Mouse (Mus musculus): ENCODE results near the gene Rcan1. TPM values are rescaled to one million over a fixed set of nuclear protein-coding genes. Genes with fewer than 3 reads are reported as not detected.
"Not testable (repeated sequence)": the region's sequence is repeated elsewhere in the genome, so short reads cannot be mapped to it uniquely, and the experiment has no call there.

The Rcan1 gene
- 40.3 and 41.8 TPM in 2 replicates for polyA plus RNA-seq (2015; fragmentation: Nextera tagmentation; extraction: Ambion mirVana)

GRCm38 (mm10) chr16:92470706-92471105 is at the start of gene Rcan1:
Gene Rcan1 (minus strand): TSS chr16:92470867.
- Histone ChIP-seq H3K4me3 (replicated peaks) (no peak within 1 kb of the TSS), H3K9me3 (replicated peaks) (no peaks in the 10 kb centered on the region)

GRCm38 (mm10) chr16:92519820-92520492 is 49.3 kb upstream of the Rcan1 start:
- H3K27ac ChIP-seq (replicated peaks) = no peak overlapping the region

More at GRCm38 (mm10) chr16:92470706-92471105, at the start of gene Rcan1:
- no peak within 1 kb of the TSS for H3K4me2 ChIP-seq (replicated peaks)
- H3K27me3 ChIP-seq = no peaks in the 10 kb centered on the region
- no peaks in the 10 kb centered on the region for H3K36me3 ChIP-seq
- H3K27ac ChIP-seq (replicated peaks) = no peak within 1 kb of the TSS
- ATAC-seq (ENCODE audit: insufficient number of reproducible peaks, low FRiP score, low TSS enrichment, low read depth) = no peak
- 0 out of 2 replicates have a peak, but pooled peaks cover 6% of the 10 kb centered on the region for H3K4me1 ChIP-seq
- no peak within 1 kb of the TSS for H3K9ac ChIP-seq
- 62% methylated on average over 6 of the region's 6 CpGs for WGBS

GRCm38 (mm10) chr16:92518718-92519117 is 48.1 kb upstream of the Rcan1 start:
- Histone ChIP-seq H3K27ac (replicated peaks) (no peak overlapping the region), H3K4me3 (replicated peaks) (no peak overlapping the region), H3K4me1 (no peaks in the 10 kb centered on the region), H3K4me2 (replicated peaks) (no peak overlapping the region), H3K27me3 (0 out of 2 replicates have a peak, but pooled peaks cover 4% of the 10 kb centered on the region), H3K36me3 (no peaks in the 10 kb centered on the region), H3K9me3 (replicated peaks) (no peaks in the 10 kb centered on the region), H3K9ac (no peak overlapping the region)
- WGBS = 50% methylated on average over 4 of the region's 4 CpGs
- ATAC-seq (ENCODE audit: insufficient number of reproducible peaks, low FRiP score, low TSS enrichment, low read depth) = no peak

More at GRCm38 (mm10) chr16:92519820-92520492, 49.3 kb upstream of the Rcan1 start:
- no peaks in the 10 kb centered on the region for H3K4me1 ChIP-seq
- H3K9me3 ChIP-seq (replicated peaks) = no peaks in the 10 kb centered on the region
- H3K4me3 ChIP-seq (replicated peaks) = no peak overlapping the region
- H3K9ac ChIP-seq = no peak overlapping the region
- no peaks in the 10 kb centered on the region for H3K36me3 ChIP-seq
- ATAC-seq (ENCODE audit: insufficient number of reproducible peaks, low FRiP score, low TSS enrichment, low read depth) = no peak
- no peaks in the 10 kb centered on the region for H3K27me3 ChIP-seq
- no peak overlapping the region for H3K4me2 ChIP-seq (replicated peaks)
- WGBS = 48% methylated on average over 13 of the region's 13 CpGs

- H3K4me3 ChIP-seq (replicated peaks) = no peak overlapping the region
- H3K4me1 ChIP-seq = 0 out of 2 replicates have a peak, but pooled peaks cover 3% of the 10 kb centered on the region
- no peak for ATAC-seq (ENCODE audit: insufficient number of reproducible peaks, low FRiP score, low TSS enrichment, low read depth)
- H3K36me3 ChIP-seq = no peaks in the 10 kb centered on the region
- 0 out of 2 replicates have a peak, but pooled peaks cover 4% of the 10 kb centered on the region for H3K27me3 ChIP-seq
- no peak overlapping the region for H3K9ac ChIP-seq
- H3K27ac ChIP-seq (replicated peaks) = no peak overlapping the region
- no peak overlapping the region for H3K4me2 ChIP-seq (replicated peaks)
- 79% methylated on average over 9 of the region's 9 CpGs for WGBS
- no peaks in the 10 kb centered on the region for H3K9me3 ChIP-seq (replicated peaks)
Measured at GRCm38 (mm10) chr16:92516139-92516538, 45.5 kb upstream of the Rcan1 start.

GRCm38 (mm10) chr16:92514896-92515295 is 44.2 kb upstream of the Rcan1 start:
- ATAC-seq (ENCODE audit: insufficient number of reproducible peaks, low FRiP score, low TSS enrichment, low read depth); H3K27ac ChIP-seq (replicated peaks): not testable (repeated sequence)

GRCm38 (mm10) chr16:92511773-92512391 is 41.2 kb upstream of the Rcan1 start:
- 53% methylated on average over 5 of the region's 5 CpGs for WGBS

More at GRCm38 (mm10) chr16:92514896-92515295, 44.2 kb upstream of the Rcan1 start:
- 69% methylated on average over 9 of the region's 9 CpGs for WGBS
- H3K27me3 ChIP-seq; H3K4me1 ChIP-seq; H3K9me3 ChIP-seq (replicated peaks); H3K9ac ChIP-seq; H3K36me3 ChIP-seq; H3K4me2 ChIP-seq (replicated peaks); H3K4me3 ChIP-seq (replicated peaks): not testable (repeated sequence)

GRCm38 (mm10) chr16:92510835-92511772 is 40.4 kb upstream of the Rcan1 start:
- WGBS = 60% methylated on average over 13 of the region's 13 CpGs
- Histone ChIP-seq H3K4me1 (0 out of 2 replicates have a peak, but pooled peaks cover 3% of the 10 kb centered on the region), H3K9ac (no peak overlapping the region), H3K4me2 (replicated peaks) (no peak overlapping the region), H3K9me3 (replicated peaks) (no peaks in the 10 kb centered on the region), H3K4me3 (replicated peaks) (no peak overlapping the region), H3K27ac (replicated peaks) (no peak overlapping the region), H3K36me3 (no peaks in the 10 kb centered on the region), H3K27me3 (0 out of 2 replicates have a peak, but pooled peaks cover 4% of the 10 kb centered on the region)
- ATAC-seq (ENCODE audit: insufficient number of reproducible peaks, low FRiP score, low TSS enrichment, low read depth) = no peak

More at GRCm38 (mm10) chr16:92511773-92512391, 41.2 kb upstream of the Rcan1 start:
- Histone ChIP-seq H3K9me3 (replicated peaks) (no peaks in the 10 kb centered on the region), H3K27me3 (0 out of 2 replicates have a peak, but pooled peaks cover 4% of the 10 kb centered on the region), H3K4me1 (0 out of 2 replicates have a peak, but pooled peaks cover 3% of the 10 kb centered on the region), H3K36me3 (no peaks in the 10 kb centered on the region), H3K4me2 (replicated peaks) (no peak overlapping the region), H3K9ac (no peak overlapping the region), H3K4me3 (replicated peaks) (no peak overlapping the region), H3K27ac (replicated peaks) (no peak overlapping the region)
- no peak for ATAC-seq (ENCODE audit: insufficient number of reproducible peaks, low FRiP score, low TSS enrichment, low read depth)

GRCm38 (mm10) chr16:92507573-92507972 is 36.9 kb upstream of the Rcan1 start:
- Histone ChIP-seq H3K9me3 (replicated peaks) (no peaks in the 10 kb centered on the region), H3K27ac (replicated peaks) (no peak overlapping the region), H3K4me1 (0 out of 2 replicates have a peak, but pooled peaks cover 3% of the 10 kb centered on the region), H3K4me3 (replicated peaks) (no peak overlapping the region), H3K36me3 (no peaks in the 10 kb centered on the region), H3K27me3 (no peaks in the 10 kb centered on the region), H3K4me2 (replicated peaks) (no peak overlapping the region), H3K9ac (no peak overlapping the region)
- 82% methylated on average over 4 of the region's 4 CpGs for WGBS
- no peak for ATAC-seq (ENCODE audit: insufficient number of reproducible peaks, low FRiP score, low TSS enrichment, low read depth)

- H3K4me1 ChIP-seq = peaks cover 13% of the 10 kb centered on the region
- H3K9ac ChIP-seq = no peak overlapping the region
- H3K27me3 ChIP-seq = peaks cover 31% of the 10 kb centered on the region
- H3K4me3 ChIP-seq (replicated peaks) = no peak overlapping the region
- no peak overlapping the region for H3K4me2 ChIP-seq (replicated peaks)
- WGBS = 56% methylated on average over 5 of the region's 5 CpGs
- no peaks in the 10 kb centered on the region for H3K9me3 ChIP-seq (replicated peaks)
- H3K36me3 ChIP-seq = no peaks in the 10 kb centered on the region
- ATAC-seq (ENCODE audit: insufficient number of reproducible peaks, low FRiP score, low TSS enrichment, low read depth) = no peak
- no peak overlapping the region for H3K27ac ChIP-seq (replicated peaks)
Measured at GRCm38 (mm10) chr16:92503105-92503504, 32.4 kb upstream of the Rcan1 start.

GRCm38 (mm10) chr16:92500534-92500933 is 29.9 kb upstream of the Rcan1 start:
- peaks cover 16% of the 10 kb centered on the region for H3K4me1 ChIP-seq
- peaks cover 45% of the 10 kb centered on the region for H3K27me3 ChIP-seq
- WGBS = 77% methylated on average over 8 of the region's 8 CpGs
- no peak overlapping the region for H3K4me2 ChIP-seq (replicated peaks)
- no peak overlapping the region for H3K9ac ChIP-seq
- H3K36me3 ChIP-seq = no peaks in the 10 kb centered on the region
- no peak overlapping the region for H3K27ac ChIP-seq (replicated peaks)
- H3K4me3 ChIP-seq (replicated peaks) = no peak overlapping the region
- no peak for ATAC-seq (ENCODE audit: insufficient number of reproducible peaks, low FRiP score, low TSS enrichment, low read depth)
- no peaks in the 10 kb centered on the region for H3K9me3 ChIP-seq (replicated peaks)

- H3K36me3 ChIP-seq = no peaks in the 10 kb centered on the region
- peaks cover 16% of the 10 kb centered on the region for H3K4me1 ChIP-seq
- H3K4me3 ChIP-seq (replicated peaks) = peak overlapping the region; percentile 50
- H3K27ac ChIP-seq (replicated peaks) = no peak overlapping the region
- peak overlapping the region; percentile 96 for H3K4me2 ChIP-seq (replicated peaks)
- H3K27me3 ChIP-seq = peaks cover 45% of the 10 kb centered on the region
- 17% methylated on average over 15 of the region's 15 CpGs for WGBS
- no peak for ATAC-seq (ENCODE audit: insufficient number of reproducible peaks, low FRiP score, low TSS enrichment, low read depth)
- no peak overlapping the region for H3K9ac ChIP-seq
- no peaks in the 10 kb centered on the region for H3K9me3 ChIP-seq (replicated peaks)
Measured at GRCm38 (mm10) chr16:92499324-92499723, 28.7 kb upstream of the Rcan1 start.
